Mouse (Mus musculus) adrenal gland (tissue): ENCODE results near the gene Ormdl3.

ENCODE experiments used
- intact Hi-C: fragments of 180-260 bp; cut with DNase I; formaldehyde crosslinking; loops from one replicate; pipeline ENCODE4 v1.15.1; 2025

Ormdl3 gene

GRCm38 (mm10) chr11:98590548-98591445 lies 3.6 kb upstream of the Ormdl3 start:
- intact Hi-C loops = no loop called here

GRCm38 (mm10) chr11:98589306-98589705 lies 2.1 kb upstream of the Ormdl3 start:
- intact Hi-C loops = no loop called here

GRCm38 (mm10) chr11:98588833-98589281 lies 1.7 kb upstream of the Ormdl3 start:
- intact Hi-C loops = no loop called here

GRCm38 (mm10) chr11:98587684-98588546 lies 747 bp upstream of the Ormdl3 start:
- intact Hi-C loops = no loop called here

- intact Hi-C loops = no loop called here
These were observed 879 bp downstream of the Ormdl3 start for GRCm38 (mm10) chr11:98586087-98586891.

GRCm38 (mm10) chr11:98584629-98585177 lies 2.5 kb downstream of the Ormdl3 start:
- intact Hi-C loops = no loop called here

- intact Hi-C loops = no loop called here
These were observed 3.0 kb downstream of the Ormdl3 start for GRCm38 (mm10) chr11:98584146-98584545.

GRCm38 (mm10) chr11:98583571-98583970 lies 3.6 kb downstream of the Ormdl3 start:
- intact Hi-C loops = no loop called here

- intact Hi-C loops = no loop called here
These were observed 4.0 kb downstream of the Ormdl3 start for GRCm38 (mm10) chr11:98583265-98583552.

GRCm38 (mm10) chr11:98582551-98583264 lies 4.5 kb downstream of the Ormdl3 start:
- intact Hi-C loops = no loop called here

GRCm38 (mm10) chr11:98582030-98582388 lies 5.2 kb downstream of the Ormdl3 start:
- intact Hi-C loops = no loop called here

- intact Hi-C loops = no loop called here
These were observed 5.7 kb downstream of the Ormdl3 start for GRCm38 (mm10) chr11:98581286-98582029.

- intact Hi-C loops = no loop called here
These were observed 6.7 kb downstream of the Ormdl3 start for GRCm38 (mm10) chr11:98580301-98581121.

GRCm38 (mm10) chr11:98577776-98578175 lies 9.4 kb downstream of the Ormdl3 start:
- intact Hi-C loops = no loop called here

- intact Hi-C loops = no loop called here
These were observed 17.7 kb downstream of the Ormdl3 start for GRCm38 (mm10) chr11:98569461-98569860.

- intact Hi-C loops = no loop called here
These were observed 18.8 kb downstream of the Ormdl3 start for GRCm38 (mm10) chr11:98568326-98568725.

GRCm38 (mm10) chr11:98563921-98564414 lies 23.2 kb downstream of the Ormdl3 start:
- intact Hi-C loops = no loop called here

- intact Hi-C loops = no loop called here
These were observed 24.1 kb downstream of the Ormdl3 start for GRCm38 (mm10) chr11:98563025-98563424.

GRCm38 (mm10) chr11:98560942-98561341 lies 26.2 kb downstream of the Ormdl3 start:
- intact Hi-C loops = no loop called here
